Mouse (Mus musculus) C2C12 (cell line): Measurements from ENCODE around the gene Adcy5.

Experiments used
- CTCF ChIP-seq: IDR thresholded peaks from one replicate; pipeline ENCODE4 v1.5.1; 2011; ENCODE audit not compliant: control insufficient read depth, insufficient read depth, insufficient read length
- MAX ChIP-seq: IDR thresholded peaks from one replicate; pipeline ENCODE4 v1.6.1; 2011; ENCODE audit warnings: mild to moderate bottlenecking, control low read depth

GRCm38 (mm10) chr16:35229582-35229981 lies 74.9 kb downstream of the Adcy5 start:
- TF ChIP-seq MAX (no peak), CTCF (no peak)
